Mouse (Mus musculus) left cerebral cortex, adult 18-20 months (tissue): ENCODE results near the gene Tnfrsf12a. TPM values are rescaled to one million over a fixed set of nuclear protein-coding genes. Genes with fewer than 3 reads are reported as not detected.

Source experiments
- DNase-seq, 2 experiments: peaks; one replicate each; pipeline ENCODE4 v3.0.0; 2021 to 2022; ENCODE audit warnings: low spot score in 2 of 2, mixed read lengths in 1 of 2
- total RNA-seq, 2 experiments: library from RNA; stranded (reverse); gene quantifications; 2 replicates each; pipeline ENCODE4 v1.2.3; 2021

Gene Tnfrsf12a
- total RNA-seq, 2 experiments from 2014 or later = 10.2 to 12.7 TPM

GRCm38 (mm10) chr17:23653324-23653723 is 23.9 kb downstream of the Tnfrsf12a start:
- no peak for DNase-seq

- DNase-seq = no peak
These were observed 25.9 kb downstream of the Tnfrsf12a start for GRCm38 (mm10) chr17:23651363-23651762.

DNA sequence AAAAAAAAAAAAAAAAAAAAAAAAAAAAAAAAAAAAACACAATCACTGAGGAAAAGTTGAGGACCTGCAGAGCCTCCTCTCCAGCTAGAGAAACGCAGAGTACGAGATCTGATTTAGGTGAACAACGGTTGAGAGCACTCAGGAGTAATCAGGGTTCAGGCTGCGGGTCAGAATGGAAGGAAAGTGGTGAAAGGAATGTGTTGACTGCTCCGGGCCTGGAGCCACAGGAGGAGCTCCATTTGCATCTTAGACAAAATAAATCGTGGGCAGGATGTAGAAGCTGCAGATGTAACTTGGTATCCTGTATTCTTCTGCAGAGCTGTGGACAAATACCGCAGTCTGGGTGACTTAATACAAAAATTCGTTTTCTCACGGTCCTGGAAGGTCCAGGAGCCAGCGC is 31.4 kb downstream of the Tnfrsf12a start:
- no peak for DNase-seq

DNA sequence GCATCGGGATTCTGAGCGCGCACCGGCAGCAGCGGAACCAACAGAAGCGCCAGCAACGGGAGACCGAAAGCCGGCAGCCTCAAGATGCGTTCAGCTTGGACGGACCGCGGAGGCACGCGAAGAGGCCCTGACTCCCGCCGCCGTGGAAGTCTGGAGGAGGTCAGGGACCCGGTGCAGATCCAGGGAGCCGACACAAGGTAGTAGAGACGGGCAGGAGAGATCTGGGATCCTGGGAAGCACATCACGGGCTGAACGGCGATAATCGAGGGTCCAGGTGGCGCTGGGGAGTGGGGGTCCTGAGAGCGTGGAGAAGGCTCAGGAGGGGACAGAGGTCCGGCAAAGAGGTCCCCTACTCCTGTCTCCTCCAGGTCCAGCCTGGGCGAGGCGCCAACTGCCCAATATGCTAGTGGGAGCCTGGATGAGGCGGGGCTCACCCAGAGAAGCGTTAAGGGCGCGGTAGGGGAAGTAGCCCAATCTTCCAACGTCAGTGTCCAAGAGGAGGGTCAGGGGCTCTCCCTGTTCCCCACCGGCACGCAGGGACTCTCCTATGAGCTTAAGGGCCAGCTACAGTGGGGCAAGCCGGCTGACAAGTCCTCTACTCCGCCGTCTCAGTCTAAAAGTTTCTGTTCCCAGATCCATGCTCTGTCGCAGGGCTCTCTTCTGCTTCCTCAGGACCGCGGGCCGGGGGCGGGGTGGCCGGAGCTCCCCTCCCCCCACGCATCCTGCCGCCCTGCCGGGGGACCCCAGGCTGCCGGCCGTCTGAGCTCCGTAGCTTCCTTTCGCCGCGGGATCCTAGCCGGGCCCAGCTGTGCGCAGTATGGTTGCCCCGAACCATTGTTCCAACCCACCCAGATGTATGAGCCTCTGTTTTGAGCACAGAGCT is 32.4 kb downstream of the Tnfrsf12a start, which contains the start of gene Mmp25:
Gene Mmp25, minus strand, starts transcription at position 665 of the 883 bp plus-strand sequence.
- DNase-seq = no peak

DNA sequence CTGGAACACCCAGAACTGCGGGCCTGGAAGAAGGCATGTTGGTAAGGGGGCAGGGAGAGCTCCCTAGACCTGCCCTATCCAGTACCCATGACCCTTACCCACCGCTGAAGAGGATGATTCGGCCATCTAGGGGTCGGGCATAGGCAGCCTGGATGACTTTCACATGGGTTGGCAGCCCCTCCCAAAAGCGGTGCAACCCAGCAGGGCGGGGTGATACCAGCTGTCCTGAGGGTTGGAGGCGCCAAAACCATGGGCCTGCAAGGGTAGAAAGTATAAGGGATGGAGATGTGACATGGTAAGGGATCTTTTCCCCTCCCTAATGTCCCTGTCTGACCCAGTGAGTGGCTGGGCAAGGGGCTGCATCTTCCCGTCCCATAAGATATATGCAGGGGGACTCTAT is 46.0 kb downstream of the Tnfrsf12a start:
- DNase-seq = no peak

GRCm38 (mm10) chr17:23630195-23631020 is 46.9 kb downstream of the Tnfrsf12a start:
- DNase-seq = peak; percentile 84 to 88

DNA sequence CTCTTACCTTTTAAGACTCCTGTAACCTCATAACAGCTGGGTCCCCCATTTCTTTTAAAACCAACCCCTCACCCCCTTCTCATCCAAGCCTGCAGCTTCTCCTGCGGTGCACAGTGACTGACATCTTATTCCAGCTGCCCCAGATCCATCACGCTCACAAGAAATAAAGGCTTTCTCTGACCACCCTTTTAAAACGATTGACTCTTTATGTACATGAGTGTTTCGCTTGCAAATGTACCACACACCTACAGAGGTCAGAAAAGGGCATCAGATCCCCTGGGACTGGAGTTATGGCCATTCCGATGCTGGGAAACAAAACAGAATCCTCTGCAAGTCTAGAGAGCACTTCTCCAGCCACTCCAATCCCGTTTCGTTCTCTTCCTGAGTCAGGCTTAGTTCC is 49.5 kb downstream of the Tnfrsf12a start:
- no peak for DNase-seq

Other genes starting within 250 kb of the Tnfrsf12a start
- gene Vmn2r117, start 197.8 kb downstream of the Tnfrsf12a start, total RNA-seq = not detected
- 1 to 10 TPM; 6.8 to 7.1 TPM for gene Zfp213, start 113.2 kb downstream of the Tnfrsf12a start, total RNA-seq
- 10 to 100 TPM; 27.5 to 29.7 TPM for gene Zfp13, start 78.0 kb downstream of the Tnfrsf12a start, total RNA-seq
- not detected for gene Zscan10, start 76.6 kb downstream of the Tnfrsf12a start, total RNA-seq
- gene Mmp25, start 32.2 kb downstream of the Tnfrsf12a start, total RNA-seq = under 1 TPM; 0.14 TPM
- gene Bicdl2, start 17.0 kb downstream of the Tnfrsf12a start, total RNA-seq = not detected
- 100 to 1,000 TPM; 126 to 130 TPM for gene Hcfc1r1, start 3.9 kb downstream of the Tnfrsf12a start, total RNA-seq
- 1 to 10 TPM; 5.3 to 6.8 TPM for gene Thoc6, start 3.6 kb downstream of the Tnfrsf12a start, total RNA-seq
- gene Cldn6, start 1.8 kb upstream of the Tnfrsf12a start, total RNA-seq = not detected
- gene Cldn9, start 6.6 kb upstream of the Tnfrsf12a start, total RNA-seq = under 1 TPM; 0.23 to 0.26 TPM
- under 1 TPM; 0.16 to 0.19 TPM for gene 1520401A03Rik, start 45.3 kb upstream of the Tnfrsf12a start, total RNA-seq
- gene Pkmyt1, start 48.9 kb upstream of the Tnfrsf12a start, total RNA-seq = 1 to 10 TPM; 5.3 to 5.4 TPM
- 10 to 100 TPM; 54.6 to 63.9 TPM for gene Paqr4, start 63.4 kb upstream of the Tnfrsf12a start, total RNA-seq
- under 1 TPM; 0.60 to 0.82 TPM for gene Kremen2, start 68.4 kb upstream of the Tnfrsf12a start, total RNA-seq
- 100 to 1,000 TPM; 459 to 507 TPM for gene Flywch1, start 94.1 kb upstream of the Tnfrsf12a start, total RNA-seq
- 10 to 100 TPM; 11.7 to 14.2 TPM for gene Flywch2, start 108.6 kb upstream of the Tnfrsf12a start, total RNA-seq
- gene Srrm2, start 113.1 kb upstream of the Tnfrsf12a start, total RNA-seq = 100 to 1,000 TPM; 548 to 585 TPM
- gene Elob, start 151.7 kb upstream of the Tnfrsf12a start, total RNA-seq = 100 to 1,000 TPM; 359 to 364 TPM
- gene Prss33, start 158.6 kb upstream of the Tnfrsf12a start, total RNA-seq = not detected
- not detected for gene Prss32, start 166.4 kb upstream of the Tnfrsf12a start, total RNA-seq
- gene Prss41, start 166.7 kb upstream of the Tnfrsf12a start, total RNA-seq = 1 to 10 TPM; 1.6 to 2.1 TPM
- gene Prss21, start 190.6 kb upstream of the Tnfrsf12a start, total RNA-seq = not detected
- gene Dcpp1, start 203.4 kb upstream of the Tnfrsf12a start, total RNA-seq = not detected
- not detected for gene Dcpp2, start 203.4 kb upstream of the Tnfrsf12a start, total RNA-seq
- gene Dcpp3, start 240.0 kb upstream of the Tnfrsf12a start, total RNA-seq = not detected